Mouse (Mus musculus) megakaryocyte progenitor cell, adult 5-6 weeks (primary cell): Measurements from ENCODE around the gene Strap. TPM values are rescaled to one million over a fixed set of nuclear protein-coding genes. Genes with fewer than 3 reads are reported as not detected.
A peak's percentile ranks its signal among the peaks of the same experiment; 100 is the strongest.
"Not testable (repeated sequence)": the region's sequence is repeated elsewhere in the genome, so short reads cannot be mapped to it uniquely, and the experiment has no call there.

ENCODE experiments used
- ATAC-seq: replicated peaks from 2 replicates; pipeline ENCODE4 v1.8.0; 2016; ENCODE audit warnings: mild to moderate bottlenecking, moderate TSS enrichment, inconsistent platforms; ENCODE audit not compliant: poor library complexity
- total RNA-seq, 2 experiments: library from RNA; stranded (forward) in 1 of 2; stranded (reverse) in 1 of 2; fragments of 157-497, 149-512 nt in 1 of 2; fragments of 200-1000 nt in 1 of 2; gene quantifications; 2 replicates each; pipeline versions ENCODE4 v1.2.3 to v1.2.4; 2015 to 2017

Gene Strap
- total RNA-seq (2015) (191 and 204 TPM in 2 replicates), total RNA-seq (2017) (168 and 172 TPM in 2 replicates)

GRCm38 (mm10) chr6:137734846-137735609 is at the start of gene Strap:
Gene Strap, plus strand, starts transcription at chr6:137735078.
- peak; percentile 94 for ATAC-seq

- ATAC-seq: no peak
These were observed 47.2 kb upstream of the Strap start for GRCm38 (mm10) chr6:137687667-137688066.

GRCm38 (mm10) chr6:137688079-137688478 is 46.8 kb upstream of the Strap start:
- ATAC-seq: no peak

GRCm38 (mm10) chr6:137688506-137689105 is 46.3 kb upstream of the Strap start:
- ATAC-seq: no peak

- ATAC-seq: no peak
These were observed 44.2 kb upstream of the Strap start for GRCm38 (mm10) chr6:137690550-137691119.

- peak; percentile 35 for ATAC-seq
These were observed 40.6 kb upstream of the Strap start for GRCm38 (mm10) chr6:137694310-137694709.

GRCm38 (mm10) chr6:137695046-137695445 is 39.8 kb upstream of the Strap start:
- ATAC-seq: no peak

- peak; percentile 86 for ATAC-seq
These were observed 38.3 kb upstream of the Strap start for GRCm38 (mm10) chr6:137696445-137697204.

- no peak for ATAC-seq
These were observed 35.4 kb upstream of the Strap start for GRCm38 (mm10) chr6:137699434-137699833.

- no peak for ATAC-seq
These were observed 32.7 kb upstream of the Strap start for GRCm38 (mm10) chr6:137702186-137702585.

- ATAC-seq: no peak
These were observed 32.0 kb upstream of the Strap start for GRCm38 (mm10) chr6:137702918-137703317.

- ATAC-seq: no peak
These were observed 31.4 kb upstream of the Strap start for GRCm38 (mm10) chr6:137703431-137703830.

- peak; percentile 88 for ATAC-seq
These were observed 30.5 kb upstream of the Strap start for GRCm38 (mm10) chr6:137704300-137704939.

GRCm38 (mm10) chr6:137706209-137706608 is 28.7 kb upstream of the Strap start:
- no peak for ATAC-seq

- not testable (repeated sequence) for ATAC-seq
These were observed 26.0 kb upstream of the Strap start for GRCm38 (mm10) chr6:137708726-137709405.

- no peak for ATAC-seq
These were observed 24.5 kb upstream of the Strap start for GRCm38 (mm10) chr6:137710179-137711037.

- no peak for ATAC-seq
These were observed 22.1 kb upstream of the Strap start for GRCm38 (mm10) chr6:137712654-137713309.

- no peak for ATAC-seq
These were observed 21.6 kb upstream of the Strap start for GRCm38 (mm10) chr6:137713310-137713664.

- ATAC-seq: 0 out of 2 replicates have a peak, but pooled peaks have one; percentile 9
These were observed 18.1 kb upstream of the Strap start for GRCm38 (mm10) chr6:137716802-137717201.
